Mouse (Mus musculus) midbrain, embryonic 14.5 days (tissue): ENCODE measurements around the gene Myof. TPM values are rescaled to one million over a fixed set of nuclear protein-coding genes. Genes with fewer than 3 reads are reported as not detected.

Experiments
- ATAC-seq: fragments of 200-750 bp; cut with Nextera tagmentation; 2 replicates; pipeline ENCODE4 v1.8.0; 2017; ENCODE audit warnings: moderate number of reproducible peaks, moderate library complexity; ENCODE audit not compliant: low FRiP score, low TSS enrichment
- DNase-seq: peaks from one replicate; pipeline ENCODE4 v3.0.0-alpha.2; 2015
- H3K27ac ChIP-seq: fragments of 300-500 bp; sonication (generic); replicated peaks from 2 replicates; pipeline ENCODE4 v1.5.1; 2014; ENCODE audit warnings: mild to moderate bottlenecking, low read depth, low read length, moderate library complexity
- H3K27me3 ChIP-seq: fragments of 300-500 bp; sonication (generic); 2 replicates; pipeline ENCODE4 v1.6.1; 2014; ENCODE audit warnings: low read length, control low read depth, mixed read lengths; ENCODE audit not compliant: control insufficient read depth, insufficient read depth
- H3K36me3 ChIP-seq: fragments of 300-500 bp; sonication (generic); 2 replicates; pipeline ENCODE4 v1.6.1; 2014; ENCODE audit warnings: low read length, control low read depth; ENCODE audit not compliant: control insufficient read depth, insufficient read depth
- H3K4me1 ChIP-seq: fragments of 300-500 bp; sonication (generic); 2 replicates; pipeline ENCODE4 v1.6.1; 2014; ENCODE audit warnings: mild to moderate bottlenecking, antibody characterized with exemption, low read length, control low read depth; ENCODE audit not compliant: control insufficient read depth, insufficient read depth
- H3K4me2 ChIP-seq: fragments of 300-500 bp; sonication (generic); 2 replicates; pipeline ENCODE4 v1.6.1; 2014; ENCODE audit warnings: mild to moderate bottlenecking, low read length, moderate library complexity
- H3K4me3 ChIP-seq: fragments of 300-500 bp; sonication (generic); replicated peaks from 2 replicates; pipeline ENCODE4 v1.5.1; 2014; ENCODE audit warnings: low read depth, low read length
- H3K9ac ChIP-seq: fragments of 300-500 bp; sonication (generic); replicated peaks from 2 replicates; pipeline ENCODE4 v1.6.1; 2014; ENCODE audit warnings: mild to moderate bottlenecking, low read length, moderate library complexity
- H3K9me3 ChIP-seq: fragments of 300-500 bp; sonication (generic); 2 replicates; pipeline ENCODE4 v1.6.1; 2016; ENCODE audit warnings: low read length, control low read depth, mixed read lengths; ENCODE audit not compliant: control insufficient read depth
- WGBS: fragments of 180-500 bp; shearing (Covaris S2); extraction: QIAGEN DNeasy Blood & Tissue Kit; methylation state at CpG from one replicate; pipeline ENCODE4 v1.1.7; 2014; 5-methylcytosine and 5-hydroxymethylcytosine counted together
- polyA plus RNA-seq: library from polyadenylated mRNA; unstranded; fragments of >200 nt; fragmentation: Nextera tagmentation; extraction: Ambion mirVana; gene quantifications from 2 replicates; pipeline ENCODE4 v1.2.1, GENCODE M21; 2014

Myof gene
- polyA plus RNA-seq, 1 experiment from 2014 or later = 1.1 TPM

DNA sequence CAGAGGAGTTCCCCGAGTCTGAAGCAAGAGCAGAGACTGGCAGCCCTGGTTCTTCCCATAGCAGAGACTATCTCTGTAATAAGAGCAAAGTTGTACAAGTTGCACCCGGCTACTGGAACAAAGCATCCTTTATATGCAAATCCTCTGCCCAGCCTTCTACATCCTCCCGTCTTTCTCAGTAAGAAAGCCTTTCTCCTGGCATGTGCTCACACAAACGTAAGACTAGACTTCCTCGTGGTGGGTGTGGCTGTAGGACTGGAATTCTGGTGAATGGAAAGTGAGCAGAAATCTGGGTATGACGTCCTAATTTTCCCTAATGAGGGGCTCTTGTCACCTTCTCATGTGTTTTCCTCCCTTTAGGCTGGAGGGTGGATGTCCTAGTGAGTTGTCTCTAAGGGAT lies 84.3 kb downstream of the Myof start:
- H3K27me3 ChIP-seq = no peaks in the 10 kb centered on the region
- no peaks in the 10 kb centered on the region for H3K9me3 ChIP-seq
- ATAC-seq = no peak
- no peak for DNase-seq
- H3K36me3 ChIP-seq = no peaks in the 10 kb centered on the region
- H3K4me3 ChIP-seq = no peak overlapping the region
- H3K4me2 ChIP-seq = no peak overlapping the region
- no peak overlapping the region for H3K27ac ChIP-seq
- H3K4me1 ChIP-seq = no peaks in the 10 kb centered on the region
- 34% methylated on average over 6 of the region's 6 CpGs for WGBS
- H3K9ac ChIP-seq = no peak overlapping the region

DNA sequence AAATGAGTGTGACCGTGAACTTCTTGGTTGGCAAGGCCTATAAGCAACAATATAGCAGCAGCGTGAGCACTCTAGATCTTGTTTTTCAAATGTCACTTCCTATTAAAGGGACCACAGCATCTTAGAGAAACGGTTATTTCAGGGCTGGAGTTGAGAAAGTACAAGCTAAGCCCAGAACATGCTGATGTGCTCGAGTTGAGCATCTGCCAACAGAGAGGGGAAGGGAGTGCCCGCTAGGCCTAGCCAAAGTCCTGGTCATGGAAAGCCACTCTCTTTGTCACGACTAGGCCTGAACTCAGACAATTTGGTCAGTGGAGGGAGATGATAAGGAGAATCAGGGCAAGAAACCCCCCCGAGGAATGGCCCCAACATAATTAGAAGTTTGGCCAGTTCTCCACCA lies 86.1 kb downstream of the Myof start:
- Histone ChIP-seq H3K27me3 (no peaks in the 10 kb centered on the region), H3K36me3 (no peaks in the 10 kb centered on the region), H3K27ac (no peak overlapping the region), H3K9me3 (no peaks in the 10 kb centered on the region), H3K9ac (no peak overlapping the region), H3K4me2 (no peak overlapping the region), H3K4me3 (no peak overlapping the region), H3K4me1 (no peaks in the 10 kb centered on the region)
- 81% methylated on average over 7 of the region's 7 CpGs for WGBS
- DNase-seq (no peak), ATAC-seq (no peak)

DNA sequence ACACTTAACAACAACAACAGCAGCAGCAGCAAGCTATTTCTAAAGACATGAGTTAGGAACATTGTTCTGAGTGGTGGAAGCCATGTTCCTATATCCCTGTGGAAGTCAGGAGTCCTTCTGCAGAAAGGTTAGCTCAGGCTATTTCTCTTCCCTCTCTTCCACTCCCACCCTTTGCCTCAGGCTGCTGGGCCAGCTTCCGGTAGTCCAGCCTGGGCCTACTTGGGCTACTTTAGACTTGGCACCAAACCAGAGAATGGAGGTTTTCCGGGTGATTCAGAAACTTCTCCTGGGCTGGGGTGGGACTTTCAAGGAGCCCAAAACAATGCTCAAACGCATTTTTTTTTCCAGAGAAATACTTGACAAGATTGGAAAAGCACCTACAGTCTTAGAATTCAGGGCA lies 87.4 kb downstream of the Myof start:
- ATAC-seq = no peak
- H3K4me2 ChIP-seq = no peak overlapping the region
- H3K4me1 ChIP-seq = no peaks in the 10 kb centered on the region
- no peak overlapping the region for H3K9ac ChIP-seq
- no peak for DNase-seq
- 86% methylated on average over 3 of the region's 3 CpGs for WGBS
- H3K27me3 ChIP-seq = no peaks in the 10 kb centered on the region
- H3K4me3 ChIP-seq = no peak overlapping the region
- H3K36me3 ChIP-seq = no peaks in the 10 kb centered on the region
- no peak overlapping the region for H3K27ac ChIP-seq
- H3K9me3 ChIP-seq = no peaks in the 10 kb centered on the region

DNA sequence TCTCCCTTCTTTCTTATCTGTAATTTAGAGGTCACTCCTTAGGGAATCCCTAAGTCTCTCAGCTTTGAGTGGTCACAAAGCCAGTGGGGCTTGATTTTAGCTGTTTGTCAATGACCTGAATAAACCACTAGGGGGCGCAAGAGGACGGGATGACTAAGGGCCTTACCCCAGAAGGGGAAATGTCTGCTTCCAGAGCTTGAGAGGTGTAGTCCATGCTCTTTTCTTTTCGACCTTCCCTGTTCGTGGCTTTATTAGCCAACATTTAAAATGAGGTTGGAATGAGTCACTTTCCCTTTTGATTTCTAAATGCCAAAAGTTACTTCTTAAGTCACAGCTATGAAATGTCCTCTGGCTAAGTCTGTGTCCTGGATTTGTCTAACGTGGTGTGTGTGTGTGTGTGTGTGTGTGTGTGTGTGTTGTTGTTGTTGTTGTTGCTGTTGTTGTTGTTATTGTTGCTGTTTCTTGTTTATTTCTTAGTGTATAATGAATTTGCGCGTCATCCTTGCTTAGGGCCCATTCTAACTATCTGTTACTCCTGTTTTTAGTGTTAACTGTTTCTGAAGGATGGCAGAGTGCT lies 87.9 kb downstream of the Myof start:
- peak; percentile 91 for DNase-seq
- H3K4me1 ChIP-seq = no peaks in the 10 kb centered on the region
- H3K4me2 ChIP-seq = no peak overlapping the region
- H3K36me3 ChIP-seq = no peaks in the 10 kb centered on the region
- H3K9ac ChIP-seq = no peak overlapping the region
- H3K27me3 ChIP-seq = no peaks in the 10 kb centered on the region
- H3K9me3 ChIP-seq = no peaks in the 10 kb centered on the region
- no peak overlapping the region for H3K4me3 ChIP-seq
- ATAC-seq = peak; percentile 57; the same call in 1 of the 2 replicates
- no peak overlapping the region for H3K27ac ChIP-seq
- WGBS = 38% methylated on average over 7 of the region's 7 CpGs

DNA sequence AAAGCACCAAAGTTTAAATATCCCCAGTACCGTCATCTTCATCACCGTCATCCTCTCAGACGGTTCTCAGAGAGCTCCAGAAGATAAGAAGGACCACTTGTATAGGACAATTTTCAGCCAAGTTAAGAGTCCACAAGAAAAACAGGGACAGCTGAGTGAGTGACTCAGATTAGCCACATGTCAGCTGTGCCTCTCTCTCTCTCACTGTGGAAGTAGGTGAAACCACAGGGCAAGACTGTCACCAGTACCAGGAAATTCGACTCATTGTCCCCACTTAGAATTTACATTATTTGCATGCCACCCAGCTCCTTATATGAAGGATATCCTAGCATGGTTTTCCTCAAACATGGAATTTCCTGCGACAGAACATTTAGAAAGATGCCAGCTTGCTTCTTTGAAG lies 88.6 kb downstream of the Myof start:
- 74% methylated on average over 5 of the region's 5 CpGs for WGBS
- H3K4me3 ChIP-seq = no peak overlapping the region
- H3K4me1 ChIP-seq = no peaks in the 10 kb centered on the region
- DNase-seq (no peak), ATAC-seq (no peak)
- no peak overlapping the region for H3K4me2 ChIP-seq
- H3K27ac ChIP-seq = no peak overlapping the region
- H3K9me3 ChIP-seq = no peaks in the 10 kb centered on the region
- no peak overlapping the region for H3K9ac ChIP-seq
- H3K36me3 ChIP-seq = no peaks in the 10 kb centered on the region
- H3K27me3 ChIP-seq = no peaks in the 10 kb centered on the region

GRCm38 (mm10) chr19:37954236-37954635 lies 89.1 kb downstream of the Myof start:
- H3K27ac ChIP-seq = no peak overlapping the region
- DNase-seq = no peak
- H3K27me3 ChIP-seq = no peaks in the 10 kb centered on the region
- H3K36me3 ChIP-seq = no peaks in the 10 kb centered on the region
- no peak overlapping the region for H3K4me2 ChIP-seq
- H3K9me3 ChIP-seq = no peaks in the 10 kb centered on the region
- no peak for ATAC-seq
- H3K4me1 ChIP-seq = no peaks in the 10 kb centered on the region
- 85% methylated on average over 8 of the region's 8 CpGs for WGBS
- no peak overlapping the region for H3K9ac ChIP-seq
- H3K4me3 ChIP-seq = no peak overlapping the region

DNA sequence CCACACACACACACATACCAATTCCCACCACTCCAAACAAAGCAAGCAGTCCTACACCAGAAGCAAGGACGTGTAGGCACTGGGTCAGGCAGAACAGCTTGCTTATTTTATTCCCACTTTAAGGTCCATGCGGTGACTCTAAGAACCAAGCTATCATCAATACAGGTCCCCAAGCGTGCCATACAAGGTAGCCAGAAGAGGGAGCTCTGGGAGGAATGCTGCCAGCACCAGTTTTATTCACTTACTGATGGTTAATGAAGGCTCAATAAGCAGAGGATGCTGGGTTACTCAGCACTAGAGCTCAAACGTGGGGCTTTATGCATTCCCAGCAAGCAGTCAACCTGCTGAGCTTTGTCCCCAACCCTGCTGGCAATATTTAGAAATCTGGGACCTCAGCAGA lies 96.7 kb downstream of the Myof start:
- no peaks in the 10 kb centered on the region for H3K36me3 ChIP-seq
- WGBS = 21% methylated on average over 4 of the region's 4 CpGs
- H3K9me3 ChIP-seq = no peaks in the 10 kb centered on the region
- no peaks in the 10 kb centered on the region for H3K4me1 ChIP-seq
- no peak overlapping the region for H3K9ac ChIP-seq
- no peak overlapping the region for H3K4me3 ChIP-seq
- ATAC-seq (no peak), DNase-seq (peak; percentile 51)
- no peak overlapping the region for H3K27ac ChIP-seq
- no peaks in the 10 kb centered on the region for H3K27me3 ChIP-seq
- no peak overlapping the region for H3K4me2 ChIP-seq

DNA sequence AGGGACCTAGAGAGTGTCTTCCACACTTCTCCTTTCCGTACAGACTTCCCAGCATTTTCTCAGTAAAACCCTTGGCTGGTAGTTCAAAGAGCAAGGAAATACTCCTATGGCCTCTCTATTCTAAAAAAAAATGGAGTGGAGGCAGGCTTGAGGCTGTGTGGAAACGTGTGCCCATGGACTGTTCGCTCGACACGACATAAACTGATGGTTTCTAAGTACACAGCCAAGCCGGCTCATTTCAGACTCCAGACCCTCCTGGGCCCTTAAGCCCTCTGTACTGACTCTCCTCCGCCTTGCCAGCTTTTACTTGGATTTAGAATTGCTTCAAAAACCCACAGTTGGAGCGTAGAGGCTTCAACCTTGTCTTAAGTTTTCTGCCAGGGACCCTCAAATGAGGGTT lies 97.3 kb downstream of the Myof start:
- WGBS = 88% methylated on average over 8 of the region's 8 CpGs
- H3K27me3 ChIP-seq = no peaks in the 10 kb centered on the region
- ATAC-seq = no peak

DNA sequence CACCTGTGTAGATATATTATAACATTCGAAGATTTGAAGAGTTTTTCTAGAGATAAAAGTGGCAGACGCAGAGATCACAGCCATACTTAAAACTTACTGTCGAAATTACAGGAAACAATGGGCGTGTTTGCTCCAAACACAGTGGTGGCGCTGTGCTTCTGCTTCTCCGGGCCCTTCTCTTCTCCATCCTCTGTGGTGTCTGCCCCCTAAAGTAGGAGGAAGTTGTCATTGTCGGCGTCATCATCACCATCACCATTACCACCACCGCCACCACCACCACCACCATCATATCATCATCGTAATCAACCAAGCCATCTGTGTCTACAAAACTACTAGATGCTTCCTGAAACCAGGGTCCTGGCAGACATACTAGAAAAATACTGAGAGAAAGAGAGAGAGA lies 104.2 kb downstream of the Myof start:
- Histone ChIP-seq H3K4me1 (no peaks in the 10 kb centered on the region), H3K27ac (no peak overlapping the region), H3K4me3 (no peak overlapping the region), H3K4me2 (no peak overlapping the region), H3K9ac (no peak overlapping the region), H3K36me3 (no peaks in the 10 kb centered on the region), H3K27me3 (no peaks in the 10 kb centered on the region), H3K9me3 (no peaks in the 10 kb centered on the region)
- DNase-seq (no peak), ATAC-seq (no peak)
- WGBS = 93% methylated on average over 10 of the region's 10 CpGs

More for the DNA sequence above, 97.3 kb downstream of the Myof start:
- Histone ChIP-seq H3K4me1 (no peaks in the 10 kb centered on the region), H3K27ac (no peak overlapping the region), H3K4me3 (no peak overlapping the region), H3K9me3 (no peaks in the 10 kb centered on the region), H3K36me3 (no peaks in the 10 kb centered on the region), H3K4me2 (no peak overlapping the region), H3K9ac (no peak overlapping the region)
- DNase-seq = no peak
